Mouse (Mus musculus) embryo, embryonic 10.5 days (tissue): ENCODE measurements around the gene Trmt61a.

Source experiments
- DNase-seq: peaks from one replicate; pipeline ENCODE4 v3.0.0-alpha.2; 2015; ENCODE audit warnings: low spot score

Trmt61a gene

DNA sequence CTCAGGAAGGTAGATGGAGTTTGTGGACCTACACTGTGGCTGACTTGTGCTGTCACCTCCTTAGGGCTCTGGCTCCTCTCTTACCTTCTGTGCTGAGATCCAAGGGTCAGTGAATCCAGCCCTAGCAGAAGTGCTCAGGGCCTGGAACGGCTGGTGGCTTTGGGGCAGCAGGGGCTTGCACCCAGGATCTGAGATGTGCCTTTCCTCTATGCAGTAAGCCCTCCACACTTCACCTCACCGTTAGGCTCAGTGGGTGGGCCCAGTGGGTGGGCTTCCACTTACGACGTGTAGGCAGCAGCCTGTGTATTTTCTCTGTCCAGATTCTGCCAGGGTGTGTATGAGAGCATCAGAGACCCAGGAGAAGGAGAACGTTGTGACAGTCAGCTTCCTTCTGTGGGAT is 55.0 kb downstream of the Trmt61a start:
- no peak for DNase-seq
